Mouse (Mus musculus) Patski (cell line): ENCODE results near the gene Rbm19. TPM values are rescaled to one million over a fixed set of nuclear protein-coding genes. Genes with fewer than 3 reads are reported as not detected.

Experiments
- ATAC-seq: fragments of 100-300 bp; one replicate; pipeline ENCODE4 v1.8.0; 2021
- CTCF ChIA-PET: fragments of 350-600 bp; sonication (Branson Sonifier 250); formaldehyde crosslinking; loops from one replicate; lab custom pipeline; 2022; ENCODE audit warnings: inconsistent platforms; lab: Charles Lee
- POLR2A ChIA-PET: fragments of 350-600 bp; sonication (Branson Sonifier 250); formaldehyde crosslinking; loops from one replicate; lab custom pipeline; 2022; ENCODE audit warnings: antibody characterized with exemption, inconsistent platforms; lab: Charles Lee
- DNase-seq: peaks from one replicate; pipeline ENCODE4 v3.0.0-alpha.2; 2011; ENCODE audit warnings: low read depth, low spot score
- H3K27me3 ChIP-seq: fragments of 371-371 bp; one replicate; pipeline ENCODE4 v1.5.1; 2021
- CTCF ChIP-seq: fragments of 100-300 bp; IDR thresholded peaks from one replicate; pipeline ENCODE4 v1.5.1; 2021
- in situ Hi-C: fragments of 300-500 bp; cut with MboI; formaldehyde crosslinking; loops from 3 replicates; pipeline ENCODE4 v1.11.1; 2018; ENCODE audit warnings: low pct_unique_long_range_greater_than_20kb, mixed read lengths
- polyA plus RNA-seq: library from polyadenylated mRNA; unstranded; gene quantifications from one replicate; pipeline ENCODE4 v1.2.3, GENCODE M21; 2021

The Rbm19 gene
- polyA plus RNA-seq, 1 experiment from 2014 or later: 28.1 TPM

DNA sequence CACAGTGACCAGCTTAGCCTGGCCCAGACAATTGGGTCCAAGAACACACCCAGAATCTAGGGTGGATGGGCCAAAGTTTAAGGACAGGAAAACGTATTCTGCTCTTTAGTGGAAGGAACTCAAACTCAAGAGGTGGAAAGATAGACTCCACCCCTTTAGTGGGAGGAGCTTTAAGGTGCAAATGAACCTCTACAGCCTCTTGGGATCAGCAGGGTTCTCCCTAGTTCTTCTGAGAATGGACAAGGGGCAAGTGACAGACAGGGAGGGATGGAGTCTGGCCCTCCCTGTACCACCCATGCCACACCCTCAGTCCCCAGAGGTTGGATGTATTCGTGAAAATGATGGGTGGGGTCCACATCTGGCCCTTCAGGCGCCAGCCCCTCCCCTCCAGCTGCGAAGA, 105.0 kb downstream of the Rbm19 start:
- ATAC-seq (no peak), DNase-seq (no peak)
- CTCF ChIA-PET: no interaction called here
- POLR2A ChIA-PET: no interaction called here
- in situ Hi-C loops: no loop called here
- no peak for TF ChIP-seq CTCF
- H3K27me3 ChIP-seq: peaks cover 8% of the 10 kb centered on the region

DNA sequence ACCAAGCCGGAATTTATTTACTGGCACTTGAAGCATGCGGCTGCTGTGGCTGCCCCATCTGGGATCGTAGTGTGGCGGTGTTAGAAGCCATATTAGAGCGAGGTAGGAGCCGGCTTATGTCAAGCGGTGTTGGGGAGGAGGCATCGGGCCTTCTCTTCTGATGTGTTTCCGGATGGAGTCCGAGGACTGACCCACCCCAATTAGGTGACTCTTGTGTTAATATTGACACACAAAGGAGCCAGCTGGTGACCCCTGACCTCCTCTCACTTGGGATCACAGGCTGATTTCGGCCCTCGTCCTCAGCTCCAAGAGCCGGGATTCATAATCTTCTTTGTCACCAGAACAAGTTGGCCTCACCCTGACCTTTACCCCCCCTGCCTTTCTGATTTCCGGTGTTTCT, 109.1 kb downstream of the Rbm19 start:
- peaks cover 13% of the 10 kb centered on the region for H3K27me3 ChIP-seq
- ChIA-PET POLR2A (interaction anchor here (0.5 kb wide), 1 partner anchor 1066 kb away, joined by 3 read pairs; no protein-coding TSS in a partner anchor), CTCF (no interaction called here)
- in situ Hi-C loops: no loop called here
- no peak for DNase-seq
- no peak for ATAC-seq
- no peak for TF ChIP-seq CTCF

DNA sequence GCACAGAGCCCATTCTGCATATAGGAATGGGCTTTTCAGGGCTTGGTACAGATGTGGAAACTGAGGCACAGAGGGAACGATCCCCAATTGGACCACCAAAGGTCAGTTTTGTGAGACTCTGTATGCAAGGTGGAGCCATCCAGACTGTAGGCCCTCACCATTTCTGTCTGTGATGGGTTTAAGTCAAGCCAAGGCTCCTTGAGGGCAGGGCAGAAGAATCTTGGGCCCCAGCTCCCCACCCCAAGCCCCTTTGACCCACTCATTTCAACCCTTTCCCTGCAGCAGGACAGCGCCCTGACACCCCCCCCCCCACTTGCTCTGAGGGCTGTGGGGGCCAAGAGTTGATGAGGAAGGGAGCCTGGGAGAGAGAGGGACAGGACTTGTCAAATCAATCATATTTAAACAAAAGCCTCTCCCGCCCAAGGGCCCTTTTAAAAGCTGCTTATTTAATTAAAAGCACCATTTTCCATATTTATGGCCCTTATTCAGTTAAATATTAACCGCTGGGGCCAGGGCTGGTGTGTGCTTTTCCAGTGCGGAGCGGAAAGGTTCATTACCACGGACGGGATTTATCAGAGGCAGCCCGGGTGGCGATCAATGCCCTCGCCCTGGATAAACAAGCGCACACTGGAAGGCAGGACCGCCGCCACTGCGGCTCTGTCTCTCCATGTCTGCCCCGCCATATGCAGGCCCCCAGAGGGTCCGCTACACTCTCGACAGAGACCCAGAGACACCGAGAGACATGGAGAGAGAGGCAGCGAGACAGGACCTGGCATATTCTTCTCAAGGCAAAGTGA, 112.5 kb downstream of the Rbm19 start:
- in situ Hi-C loops: no loop called here
- H3K27me3 ChIP-seq: peaks cover 14% of the 10 kb centered on the region
- ChIA-PET CTCF (no interaction called here), POLR2A (no interaction called here)
- no peak for TF ChIP-seq CTCF
- DNase-seq (no peak), ATAC-seq (no peak)

DNA sequence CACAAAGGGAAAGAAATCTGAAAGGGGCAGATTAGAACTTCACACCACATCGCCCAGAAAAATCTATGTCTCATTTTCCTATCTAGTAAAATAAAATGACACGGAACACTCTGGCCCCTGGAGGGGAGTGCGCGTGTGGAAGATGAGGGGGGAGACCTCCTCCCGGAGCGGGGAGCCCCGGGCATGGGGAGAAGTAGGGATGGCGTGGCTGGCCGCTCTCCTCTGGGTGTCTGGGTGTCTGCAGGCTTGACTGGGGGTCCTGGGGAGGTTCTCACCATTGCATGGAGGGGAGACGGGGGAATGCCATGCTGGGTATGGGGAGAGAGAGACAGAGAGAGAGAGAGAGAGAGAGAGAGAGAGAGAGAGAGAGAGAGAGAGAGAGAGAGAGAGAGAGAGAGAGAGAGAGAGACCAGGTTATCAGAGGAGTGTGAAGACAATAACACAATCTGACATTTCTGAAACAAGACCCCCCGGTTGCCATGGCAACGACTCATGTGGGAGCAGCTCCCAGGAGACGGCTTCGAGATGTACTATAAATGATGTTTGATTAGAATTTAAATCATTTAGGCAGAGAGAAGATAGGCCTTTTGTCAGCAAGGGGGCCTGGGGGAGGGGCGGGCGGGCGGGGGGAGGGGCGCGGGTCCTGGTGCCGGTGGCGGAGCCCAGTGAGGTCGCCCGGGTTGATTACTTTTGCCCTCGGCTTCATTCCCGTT, 115.3 kb downstream of the Rbm19 start:
- TF ChIP-seq CTCF: no peak
- POLR2A ChIA-PET: no interaction called here
- CTCF ChIA-PET: no interaction called here
- ATAC-seq (no peak), DNase-seq (no peak)
- in situ Hi-C loops: no loop called here
- H3K27me3 ChIP-seq: peaks cover 18% of the 10 kb centered on the region

DNA sequence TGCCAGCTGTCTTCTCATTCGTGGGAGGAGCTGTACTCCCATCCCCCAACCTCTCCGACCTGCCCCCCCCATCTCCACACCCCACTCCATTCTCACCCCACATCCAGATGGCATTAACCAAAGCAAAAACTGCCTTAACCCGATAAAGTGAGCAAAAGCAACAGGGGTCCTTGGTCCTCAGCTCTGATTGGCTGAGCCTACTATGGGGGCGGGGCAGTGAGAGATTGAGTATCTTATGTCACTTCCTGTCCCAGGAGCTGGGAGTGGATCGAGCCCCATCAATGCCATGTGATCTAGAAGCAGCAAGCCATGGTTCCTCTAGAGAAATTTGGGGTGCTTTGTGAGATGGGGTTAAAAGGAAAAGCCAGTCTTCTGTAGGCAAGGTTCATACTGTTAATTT, 118.9 kb downstream of the Rbm19 start:
- ChIA-PET POLR2A (no interaction called here), CTCF (interaction anchor here (1.4 kb wide), 1 partner anchor 17 kb away, joined by 3 read pairs; no protein-coding TSS in a partner anchor)
- ATAC-seq (no peak), DNase-seq (no peak)
- H3K27me3 ChIP-seq: peaks cover 27% of the 10 kb centered on the region
- in situ Hi-C loops: no loop called here
- TF ChIP-seq CTCF: no peak

DNA sequence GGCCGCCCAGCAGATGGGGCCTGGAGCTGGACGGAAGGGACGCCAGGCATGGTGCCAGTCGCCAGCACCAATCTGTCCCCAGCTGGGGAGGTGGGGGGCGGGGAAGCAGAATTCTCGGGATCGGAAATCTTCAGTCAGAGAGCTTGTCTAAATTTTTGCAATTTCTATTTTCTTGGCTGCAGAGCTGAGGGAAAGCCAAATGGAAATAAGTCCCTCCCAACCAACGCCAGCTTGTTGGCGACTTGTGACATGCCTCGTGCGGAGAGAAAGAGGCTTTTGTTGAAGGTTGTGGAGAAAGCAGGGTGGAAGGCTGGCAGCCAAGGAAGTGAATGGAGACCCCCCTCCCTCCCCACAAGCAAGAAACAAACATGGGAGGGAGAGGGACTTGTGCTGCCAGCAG, 119.3 kb downstream of the Rbm19 start:
- no peak for DNase-seq
- in situ Hi-C loops: no loop called here
- no peak for TF ChIP-seq CTCF

DNA sequence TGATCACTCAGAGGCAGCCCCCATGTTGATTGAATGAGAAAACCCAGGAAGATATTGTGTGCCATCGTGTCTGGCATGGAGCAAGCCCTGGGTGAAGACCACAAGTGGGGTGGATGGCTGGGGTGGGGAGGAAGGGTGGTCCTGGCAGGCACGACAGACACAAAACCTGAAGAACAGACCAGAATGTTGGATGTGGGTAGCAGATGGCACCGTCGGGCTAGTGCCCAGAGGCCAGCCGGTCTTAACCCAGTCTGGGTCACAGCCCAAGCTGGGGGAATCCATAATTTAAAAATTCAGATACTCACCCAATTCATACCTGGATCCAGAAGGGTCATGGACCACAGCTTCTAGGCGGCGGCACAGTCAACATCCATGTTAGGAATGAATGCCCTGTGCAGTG, 123.8 kb downstream of the Rbm19 start:
- ChIA-PET CTCF (no interaction called here), POLR2A (no interaction called here)
- DNase-seq (no peak), ATAC-seq (no peak)
- H3K27me3 ChIP-seq: peaks cover 44% of the 10 kb centered on the region
- in situ Hi-C loops: no loop called here
- TF ChIP-seq CTCF: no peak

More for the DNA sequence above, 119.3 kb downstream of the Rbm19 start:
- POLR2A ChIA-PET: no interaction called here
- ATAC-seq: no peak
- CTCF ChIA-PET: interaction anchor here (1.4 kb wide), 1 partner anchor 16 kb away, joined by 3 read pairs; no protein-coding TSS in a partner anchor
- peaks cover 29% of the 10 kb centered on the region for H3K27me3 ChIP-seq

DNA sequence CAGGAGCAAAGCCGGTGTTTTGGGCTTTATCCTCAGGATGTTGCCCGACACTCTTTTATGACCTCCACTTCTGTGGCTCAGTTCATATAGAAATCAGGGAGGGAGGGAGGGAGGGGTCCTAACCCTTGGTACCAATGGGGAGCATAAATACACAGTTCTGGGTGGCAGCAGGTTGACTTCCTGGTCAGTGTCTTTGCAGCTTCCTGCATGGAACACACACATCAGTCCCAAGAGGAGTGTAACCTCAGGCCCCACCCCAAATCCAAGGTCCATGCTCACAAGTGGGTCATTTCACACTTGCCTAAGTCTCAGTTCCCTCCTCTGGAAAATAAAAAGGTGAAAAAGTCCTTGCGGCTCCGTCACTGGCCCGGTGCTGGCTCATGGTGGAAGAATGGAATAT, 129.1 kb downstream of the Rbm19 start:
- no peak for ATAC-seq
- ChIA-PET CTCF (no interaction called here), POLR2A (no interaction called here)
- in situ Hi-C loops: no loop called here
- DNase-seq: no peak
- H3K27me3 ChIP-seq: peaks cover 37% of the 10 kb centered on the region
- TF ChIP-seq CTCF: no peak
